Mouse (Mus musculus) testis, postnatal 10 days (tissue): Measurements from ENCODE around the gene Traip.

Experiments
- DNase-seq: peaks from one replicate; pipeline ENCODE4 v3.0.0; 2021; ENCODE audit warnings: low spot score

The Traip gene

GRCm38 (mm10) chr9:107949922-107950235, at the start of gene Traip:
Traip (plus strand) TSS chr9:107950136.
- no peak for DNase-seq

GRCm38 (mm10) chr9:107900840-107901626, 48.9 kb upstream of the Traip start:
- peak; percentile 83 for DNase-seq

GRCm38 (mm10) chr9:107901627-107901914, 48.4 kb upstream of the Traip start:
- DNase-seq: no peak

- DNase-seq: peak; percentile 93
Measured at GRCm38 (mm10) chr9:107904726-107905125, 45.2 kb upstream of the Traip start.

- DNase-seq: peak; percentile 89
Measured at GRCm38 (mm10) chr9:107906252-107906966, 43.5 kb upstream of the Traip start, which contains the start of gene Mst1r. Mst1r (plus strand) TSS chr9:107906873.

- DNase-seq: no peak
Measured at GRCm38 (mm10) chr9:107906967-107907800, 42.8 kb upstream of the Traip start.

- DNase-seq: no peak
Measured at GRCm38 (mm10) chr9:107907801-107908120, 42.2 kb upstream of the Traip start.

- no peak for DNase-seq
Measured at GRCm38 (mm10) chr9:107908410-107909158, 41.4 kb upstream of the Traip start.

GRCm38 (mm10) chr9:107910025-107910769, 39.7 kb upstream of the Traip start:
- DNase-seq: no peak

GRCm38 (mm10) chr9:107914764-107915420, 35.0 kb upstream of the Traip start:
- DNase-seq: no peak

GRCm38 (mm10) chr9:107917895-107918608, 31.9 kb upstream of the Traip start:
- no peak for DNase-seq

GRCm38 (mm10) chr9:107918884-107919283, 31.1 kb upstream of the Traip start:
- DNase-seq: no peak

GRCm38 (mm10) chr9:107919441-107919840, 30.5 kb upstream of the Traip start:
- DNase-seq: no peak

GRCm38 (mm10) chr9:107923021-107923420, 26.9 kb upstream of the Traip start:
- peak; percentile 78 for DNase-seq

GRCm38 (mm10) chr9:107923956-107924355, 26.0 kb upstream of the Traip start:
- DNase-seq: no peak

GRCm38 (mm10) chr9:107925251-107925650, 24.7 kb upstream of the Traip start:
- no peak for DNase-seq

GRCm38 (mm10) chr9:107926920-107927420, 23.0 kb upstream of the Traip start:
- no peak for DNase-seq

- no peak for DNase-seq
Measured at GRCm38 (mm10) chr9:107927749-107928148, 22.2 kb upstream of the Traip start.

- no peak for DNase-seq
Measured at GRCm38 (mm10) chr9:107928169-107928568, 21.8 kb upstream of the Traip start, which contains the start of gene Actl11. Actl11 (plus strand) TSS chr9:107928469.

GRCm38 (mm10) chr9:107932221-107932620, 17.7 kb upstream of the Traip start:
- no peak for DNase-seq
